Mouse (Mus musculus) E14TG2a.4 (cell line): ENCODE data around the gene Eps15l1.

Source experiments
- CTCF ChIP-seq: conservative IDR thresholded peaks from 2 replicates; pipeline ENCODE4 v1.5.1; 2014; ENCODE audit warnings: low read length
- NANOG ChIP-seq: IDR thresholded peaks from 2 replicates; pipeline ENCODE4 v1.6.1; 2014; ENCODE audit warnings: borderline replicate concordance, low read length, mixed read lengths
- POU5F1 ChIP-seq: IDR thresholded peaks from 2 replicates; pipeline ENCODE4 v1.6.1; 2014; ENCODE audit warnings: low read length, borderline replicate concordance

DNA sequence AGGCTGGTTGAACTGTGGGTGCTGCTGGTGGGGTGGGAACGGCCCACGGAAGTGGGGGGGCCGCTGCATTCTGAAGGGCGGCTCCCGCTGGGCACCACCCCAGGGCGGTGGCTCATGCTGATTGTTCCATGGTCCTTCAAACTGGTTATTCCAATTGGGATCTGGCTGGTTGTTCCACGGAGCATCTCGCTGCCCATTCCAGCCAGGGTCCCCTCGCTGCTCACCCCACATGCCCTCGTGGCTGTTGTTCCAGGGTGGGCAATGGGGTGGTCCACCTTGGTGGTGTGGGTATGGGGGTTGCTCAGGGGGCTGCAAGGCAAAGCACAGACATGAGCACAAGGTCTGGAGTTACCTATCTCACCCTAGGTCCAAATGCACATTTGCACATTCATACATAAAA is 43.0 kb upstream of the Eps15l1 start:
- TF ChIP-seq CTCF (no peak), NANOG (no peak), POU5F1 (no peak)
